Mouse (Mus musculus): ENCODE measurements around the gene Trim16.

Gene Trim16

DNA sequence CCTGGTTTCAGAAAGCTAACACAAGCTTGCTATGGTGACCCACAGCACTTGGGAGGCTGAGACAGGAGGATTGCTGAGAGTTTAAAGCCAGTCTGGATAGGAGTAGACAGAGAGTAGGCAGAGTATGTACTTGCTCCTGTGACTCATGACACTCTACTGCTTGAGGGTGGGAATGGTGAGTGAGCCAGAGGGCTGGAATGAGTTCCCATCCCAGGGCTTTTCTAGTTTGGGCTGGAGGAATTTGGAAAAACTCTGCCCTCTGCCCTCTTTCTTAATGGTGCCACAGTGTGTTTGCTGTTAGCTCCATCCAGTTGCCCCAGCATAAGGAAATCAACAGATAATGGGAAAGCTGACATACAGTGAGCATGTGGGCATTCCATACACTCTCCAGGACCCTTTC is 11.9 kb downstream of the Trim16 start:
- no peak for DNase-seq

DNA sequence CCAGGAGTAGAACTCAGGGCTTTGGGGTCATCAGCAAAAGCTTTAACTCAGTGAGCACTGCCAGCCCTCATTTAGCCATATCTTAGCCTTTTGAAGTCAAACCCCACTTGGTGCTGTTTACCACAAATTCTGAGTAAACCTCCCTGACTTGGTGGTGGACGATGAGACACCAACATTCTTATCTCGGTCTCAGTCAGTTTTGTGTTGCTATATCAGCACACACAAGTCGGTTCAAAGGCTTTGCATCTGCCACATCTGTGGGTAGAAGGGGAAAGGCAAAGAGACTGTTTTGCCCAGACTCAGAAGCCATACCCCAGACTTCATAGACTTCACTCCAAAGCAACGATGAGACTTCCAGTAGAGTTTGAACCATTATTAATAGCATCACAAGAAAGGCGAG is 24.5 kb downstream of the Trim16 start:
- no peak for DNase-seq

GRCm38 (mm10) chr11:62845730-62846129 is 25.7 kb downstream of the Trim16 start:
- no peak for DNase-seq

- DNase-seq, result no peak
Observed at GRCm38 (mm10) chr11:62846961-62847654, 27.1 kb downstream of the Trim16 start, which contains the start of gene Fbxw10. TSS of gene Fbxw10 (plus strand) at chr11:62847069.

DNA sequence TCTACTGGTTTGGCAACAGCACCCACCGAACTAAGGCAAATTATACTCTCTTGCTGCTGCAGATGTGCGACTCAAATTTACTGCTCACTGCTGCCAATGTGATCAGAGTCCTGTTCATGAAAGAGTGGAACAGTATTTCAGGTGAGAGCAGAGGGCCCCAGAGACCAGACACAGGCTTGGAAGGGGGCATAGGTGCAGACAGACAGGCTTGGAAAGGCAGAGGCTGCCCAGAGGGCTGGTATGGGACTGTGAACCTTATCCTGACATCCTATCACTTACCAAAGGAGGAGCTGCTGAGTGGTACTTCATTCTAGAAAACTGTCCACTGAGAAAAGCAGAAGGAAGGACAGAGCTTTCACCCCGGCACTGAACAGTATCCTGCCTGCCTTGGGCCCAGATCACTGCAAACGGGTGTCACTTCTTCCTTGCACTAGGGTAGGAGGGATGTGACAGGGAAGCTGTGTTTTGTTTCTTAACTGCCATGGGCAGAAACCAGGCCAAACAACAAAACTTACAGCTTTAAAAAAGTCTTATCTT is 27.7 kb downstream of the Trim16 start:
- no peak for DNase-seq

- DNase-seq, result no peak
Observed at GRCm38 (mm10) chr11:62848301-62848700, 28.3 kb downstream of the Trim16 start.

- peak; percentile 20 for DNase-seq
Observed at GRCm38 (mm10) chr11:62851199-62851598, 31.2 kb downstream of the Trim16 start.

- no peak for DNase-seq
Observed at GRCm38 (mm10) chr11:62853334-62853733, 33.3 kb downstream of the Trim16 start.

DNA sequence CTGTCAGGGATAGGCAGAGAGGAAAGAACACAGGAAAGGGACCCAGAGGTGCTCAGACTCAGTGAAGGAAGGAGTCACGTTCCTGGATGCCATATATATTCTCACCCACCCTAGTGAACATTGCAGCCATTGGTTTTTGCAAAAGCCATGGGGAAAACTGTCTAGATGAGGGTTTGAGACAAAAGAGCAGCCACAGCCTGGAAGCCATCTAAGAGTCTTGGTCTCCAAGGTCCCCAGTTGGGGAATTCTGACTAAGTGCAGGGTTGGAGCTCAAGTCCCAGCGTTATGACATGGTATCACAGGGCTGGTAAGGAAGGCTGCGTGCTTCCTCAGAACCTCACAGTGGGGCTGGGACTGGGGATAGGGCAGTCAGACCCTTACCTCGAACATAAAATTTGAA is 45.5 kb downstream of the Trim16 start:
- DNase-seq, result no peak

DNA sequence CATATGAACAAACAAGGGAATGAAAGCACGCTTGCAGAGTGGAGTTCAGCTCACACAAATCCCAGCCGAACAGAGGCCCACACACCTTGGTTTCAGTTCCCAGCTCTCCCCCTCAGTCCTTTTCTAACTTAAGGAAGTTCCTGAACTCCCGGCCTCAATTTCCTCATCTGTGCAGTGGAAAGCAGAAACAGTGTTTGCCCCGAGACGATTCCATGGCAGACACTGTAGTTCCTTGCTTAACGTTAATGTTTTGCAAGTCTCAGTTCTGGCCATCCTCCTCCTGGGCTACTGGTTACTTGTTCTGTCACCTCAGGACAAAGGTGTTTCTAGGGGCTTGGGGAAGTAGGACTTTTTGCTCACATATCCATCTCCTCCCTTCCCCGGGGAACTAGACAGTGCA is 46.7 kb downstream of the Trim16 start:
- DNase-seq, result no peak

DNA sequence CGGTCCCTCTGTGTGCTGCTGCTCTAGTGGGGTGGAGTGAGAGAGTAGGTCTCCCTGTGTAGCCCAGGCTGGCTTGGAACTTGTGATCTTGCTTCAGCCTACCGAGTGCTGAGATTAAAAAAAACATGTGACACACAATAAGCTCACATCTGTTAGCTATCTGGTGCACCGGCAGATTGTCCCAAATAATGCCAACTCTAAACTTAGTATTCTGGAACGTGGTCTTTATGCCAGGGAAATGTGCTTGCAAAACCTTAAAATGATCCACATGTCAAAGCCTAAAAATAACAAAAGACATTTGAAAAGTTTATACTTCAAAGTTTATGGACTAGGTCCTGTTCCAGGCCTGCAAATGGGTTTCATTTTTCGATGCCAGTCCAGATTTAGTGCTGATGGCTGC is 49.2 kb downstream of the Trim16 start:
- DNase-seq, result no peak

DNA sequence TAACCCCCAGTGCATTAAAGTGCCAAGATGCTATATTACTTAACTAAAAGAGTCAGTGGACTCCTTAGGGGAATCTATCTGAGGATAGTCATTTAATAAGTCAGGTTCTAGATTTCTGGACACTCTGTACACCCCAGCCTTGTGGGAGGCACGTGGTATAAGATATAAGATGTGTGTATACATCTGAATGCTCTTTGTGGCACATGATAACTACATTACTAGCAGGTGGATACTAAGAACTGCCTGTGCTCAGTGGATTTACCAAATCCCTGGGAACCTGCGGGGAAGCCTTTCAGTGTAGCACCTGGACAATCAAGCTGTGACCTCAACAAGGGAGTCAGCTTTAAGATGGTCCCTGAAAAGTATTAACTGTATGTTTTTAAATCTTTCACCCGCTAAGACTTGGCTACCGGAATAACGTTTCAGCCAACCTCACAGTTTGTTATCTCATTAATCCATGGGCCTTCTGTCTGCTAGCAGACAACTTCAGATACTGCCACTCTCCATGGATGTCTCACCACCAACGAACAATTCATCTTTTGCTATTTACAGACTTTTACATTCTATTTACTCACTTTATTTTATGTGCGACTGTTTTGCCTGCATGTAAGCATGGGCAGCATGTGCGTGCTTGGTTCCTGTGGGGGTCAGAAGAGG is 49.8 kb downstream of the Trim16 start:
- no peak for DNase-seq

- DNase-seq, result no peak
Observed at GRCm38 (mm10) chr11:62873479-62873878, 53.4 kb downstream of the Trim16 start.

GRCm38 (mm10) chr11:62875696-62876095 is 55.7 kb downstream of the Trim16 start:
- no peak for DNase-seq

DNA sequence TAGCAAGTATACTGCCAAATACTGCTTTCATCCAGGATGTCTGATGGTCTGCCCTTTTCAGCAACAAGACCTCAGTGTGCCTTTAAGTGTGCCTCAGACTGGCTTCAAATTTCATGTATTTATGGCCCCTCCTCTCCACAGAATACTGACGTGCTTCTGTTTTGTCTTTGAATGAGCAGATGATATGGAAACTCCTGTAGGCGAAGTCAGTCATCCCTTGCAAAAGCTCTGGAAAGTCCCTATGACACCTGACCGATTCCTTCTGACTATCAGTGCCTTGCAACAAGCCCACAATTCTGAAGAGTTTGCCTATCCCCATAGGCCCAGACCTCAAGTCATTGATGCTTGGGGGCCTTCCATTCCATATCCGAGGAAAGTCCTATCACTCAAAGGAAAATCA is 56.4 kb downstream of the Trim16 start:
- no peak for DNase-seq

- no peak for DNase-seq
Observed at GRCm38 (mm10) chr11:62877391-62877790, 57.4 kb downstream of the Trim16 start.

DNA sequence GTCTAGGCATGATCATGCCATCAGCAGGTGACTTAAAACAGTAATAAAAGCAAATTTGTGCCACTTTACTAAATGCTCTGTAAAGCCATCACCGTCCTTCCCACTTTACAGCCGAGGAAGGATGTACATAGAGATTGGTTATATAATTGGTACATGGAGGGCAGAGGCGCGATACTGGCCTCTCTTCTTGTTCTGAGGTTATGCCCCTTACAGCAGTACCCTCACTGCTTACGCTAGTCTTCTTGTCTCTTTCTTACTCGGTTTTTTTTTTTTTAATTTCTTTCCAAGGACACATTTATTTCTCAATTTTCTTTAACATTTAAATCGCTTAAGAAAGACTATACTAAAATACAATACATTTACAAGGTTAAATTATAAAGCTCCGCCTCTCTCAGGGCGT is 58.7 kb downstream of the Trim16 start:
- no peak for DNase-seq

- peak; percentile 100 for DNase-seq
Observed at GRCm38 (mm10) chr11:62879220-62880048, 59.4 kb downstream of the Trim16 start, which contains the start of gene Tvp23b. TSS of gene Tvp23b (plus strand) at chr11:62879455.

GRCm38 (mm10) chr11:62883407-62883806 is 63.4 kb downstream of the Trim16 start:
- DNase-seq, result no peak

DNA sequence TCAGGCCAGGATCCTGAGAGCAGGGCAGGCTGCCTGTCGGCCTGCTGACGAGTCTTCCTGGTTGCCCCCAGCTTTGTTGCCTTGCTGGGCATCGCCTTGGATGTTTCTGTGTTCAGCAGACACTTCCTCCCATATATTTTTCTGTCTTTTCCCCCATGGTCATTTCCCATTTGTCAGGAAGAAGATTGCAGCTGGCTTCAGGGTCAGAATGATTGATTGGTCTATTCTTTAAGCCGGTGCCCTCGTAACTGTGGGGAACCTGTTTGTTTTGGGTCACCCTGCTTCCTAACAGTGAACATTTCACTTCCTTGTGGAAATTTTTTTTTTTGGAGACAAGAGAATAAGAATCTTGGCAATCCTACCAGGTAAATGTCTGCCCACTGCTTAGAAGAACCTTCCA is 65.3 kb downstream of the Trim16 start:
- no peak for DNase-seq

GRCm38 (mm10) chr11:62890796-62891195 is 70.8 kb downstream of the Trim16 start:
- no peak for DNase-seq

DNA sequence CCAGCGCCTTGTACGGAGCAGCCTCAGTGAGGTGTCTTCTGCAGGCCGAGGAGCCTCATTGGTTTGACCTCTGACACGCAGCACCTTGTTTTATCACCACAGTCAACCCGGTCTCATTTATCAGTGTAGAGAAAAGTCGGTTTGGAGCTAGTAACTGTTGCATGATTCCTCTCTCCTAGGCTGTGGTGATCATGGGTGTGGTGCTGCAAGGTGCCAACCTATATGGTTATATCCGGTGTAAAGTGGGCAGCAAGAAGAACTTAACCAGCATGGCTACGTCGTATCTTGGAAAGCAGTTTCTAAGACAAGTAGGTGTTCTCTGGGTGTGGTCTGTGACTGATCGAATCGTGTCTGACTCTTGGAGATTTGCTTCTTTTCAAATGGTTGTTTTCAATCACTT is 71.7 kb downstream of the Trim16 start:
- no peak for DNase-seq
